Mouse (Mus musculus): ENCODE measurements around the gene Olfr12. TPM values are rescaled to one million over a fixed set of nuclear protein-coding genes. Genes with fewer than 3 reads are reported as not detected.

The Olfr12 gene
- total RNA-seq, 2 experiments from 2014 or later: not detected

Other genes starting within 250 kb of the Olfr12 start
- 100 to 1,000 TPM; 249 to 266 TPM for gene Ndufa10, start 143.9 kb upstream of the Olfr12 start, total RNA-seq (2021)
- not detected for gene Olfr1416, start 132.7 kb upstream of the Olfr12 start, total RNA-seq (2021)
- not detected for gene Olfr1415, start 121.7 kb upstream of the Olfr12 start, total RNA-seq (2021)
- not detected for gene Olfr1414, start 99.1 kb upstream of the Olfr12 start, total RNA-seq (2021)
- not detected for gene Olfr1413, start 46.5 kb upstream of the Olfr12 start, total RNA-seq (2021)
- gene Olfr1412, start 32.0 kb upstream of the Olfr12 start, total RNA-seq (2021): not detected
- not detected for gene Olfr1411, start 23.4 kb upstream of the Olfr12 start, total RNA-seq (2021)
- not detected for gene Olfr1410, start 12.0 kb upstream of the Olfr12 start, total RNA-seq (2021)
- gene Cops9, start 24.2 kb downstream of the Olfr12 start, total RNA-seq (2021): 100 to 1,000 TPM; 321 to 334 TPM
- gene Otos, start 31.1 kb downstream of the Olfr12 start, total RNA-seq (2021): 1 to 10 TPM in 1 of 2 experiments, under 1 TPM in 1; 0.91 to 1.0 TPM
- 100 to 1,000 TPM; 136 to 139 TPM for gene Gpc1, start 213.9 kb downstream of the Olfr12 start, total RNA-seq (2021)

All from layer of hippocampus, adult 18-20 months (tissue).